Mouse (Mus musculus): ENCODE measurements at regions not wholly inside any gene's neighbourhood (a gene's known extent, or its start where the extent isn't known, plus 50 kb on each side); places are given as distances from the start of the nearest gene placed in this dataset.

DNA sequence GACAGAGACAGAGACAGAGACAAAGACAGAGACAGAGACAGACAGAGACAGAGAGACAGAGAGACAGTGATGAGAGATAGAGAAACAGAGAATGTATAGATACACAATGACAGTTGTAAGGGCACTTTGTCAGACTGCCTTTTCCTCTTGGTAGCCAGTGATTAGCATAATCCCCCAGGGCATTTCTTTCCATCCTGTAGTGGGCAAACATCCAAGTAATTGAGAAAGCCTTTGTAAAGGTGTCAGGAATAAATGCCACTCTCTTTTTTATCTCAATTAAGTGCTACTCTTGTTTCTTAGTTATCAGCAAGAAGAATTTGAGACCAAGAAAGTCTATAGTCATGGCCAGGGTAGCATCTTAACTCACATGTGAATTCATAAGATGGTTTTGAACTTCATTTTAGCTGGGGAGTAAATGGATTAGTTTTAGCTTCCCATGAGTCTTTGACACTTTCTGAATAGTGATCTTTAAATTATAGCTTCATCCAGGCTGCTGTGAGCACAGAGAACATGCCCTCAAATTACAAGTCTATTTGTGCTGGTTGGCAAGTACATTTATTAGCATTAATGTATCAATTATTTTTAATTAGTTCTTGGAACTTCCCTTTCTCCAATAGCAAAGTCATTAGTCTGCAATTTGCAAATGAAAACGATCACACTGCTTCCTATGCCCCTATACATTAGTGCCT lies 1215.9 kb downstream of the Gm9008 start:
- in situ Hi-C loops (cut with MboI, MseI), result loop anchor here in 1 of 2 experiments (25.0 kb wide), 1 partner anchor 1356 kb away; no protein-coding TSS in a partner anchor

DNA sequence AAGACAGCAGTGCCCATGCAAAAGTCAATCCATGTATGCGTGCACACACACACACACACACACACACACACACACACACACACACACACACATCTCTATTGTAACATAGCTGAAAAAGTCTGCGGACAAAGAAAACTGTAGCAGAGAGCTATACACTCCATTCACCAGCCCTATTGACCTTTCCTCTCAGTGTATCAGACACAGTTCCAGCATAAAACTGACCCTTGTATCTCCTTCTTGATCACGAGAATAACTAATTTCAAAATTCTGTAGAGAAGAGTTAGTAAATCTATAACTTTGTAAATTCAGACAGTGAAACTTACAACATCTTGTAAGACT lies 1243.5 kb downstream of the Gm9008 start:
- in situ Hi-C loops (cut with MboI, MseI), result no loop called here

DNA sequence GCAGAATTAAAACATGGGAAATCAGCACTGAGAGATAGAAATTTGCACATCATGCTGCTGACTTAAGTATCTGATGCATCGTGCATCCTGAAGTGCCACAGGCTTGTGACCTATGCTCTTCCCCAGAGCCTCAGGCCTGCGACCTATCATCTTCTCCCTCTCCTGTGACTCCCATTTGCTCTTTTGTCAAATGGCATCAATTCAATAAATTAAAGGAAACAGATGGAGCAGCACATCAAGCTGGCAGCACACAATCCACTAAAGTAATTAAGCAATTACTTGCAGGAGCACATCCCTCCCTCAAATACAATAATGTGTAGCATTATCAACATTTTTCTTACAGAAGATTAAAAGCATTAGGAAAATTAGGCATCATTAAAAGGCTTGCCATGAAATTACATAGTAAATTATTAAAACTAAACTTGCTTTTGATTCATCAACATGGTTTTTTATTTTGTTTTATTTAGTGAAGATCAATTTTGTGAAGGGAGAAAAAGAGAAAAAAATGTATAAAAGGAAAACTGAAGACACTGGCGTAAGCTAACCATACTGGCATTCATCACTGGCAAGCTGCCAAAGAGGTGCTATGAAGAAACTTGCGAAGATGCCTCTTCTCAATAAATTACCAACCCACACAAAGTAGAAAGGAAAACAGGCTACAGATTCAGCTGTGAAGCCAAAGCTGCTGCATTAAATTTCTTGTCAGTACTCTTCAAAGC lies 1244.1 kb downstream of the Gm9008 start:
- in situ Hi-C loops (cut with MboI, MseI), result no loop called here

DNA sequence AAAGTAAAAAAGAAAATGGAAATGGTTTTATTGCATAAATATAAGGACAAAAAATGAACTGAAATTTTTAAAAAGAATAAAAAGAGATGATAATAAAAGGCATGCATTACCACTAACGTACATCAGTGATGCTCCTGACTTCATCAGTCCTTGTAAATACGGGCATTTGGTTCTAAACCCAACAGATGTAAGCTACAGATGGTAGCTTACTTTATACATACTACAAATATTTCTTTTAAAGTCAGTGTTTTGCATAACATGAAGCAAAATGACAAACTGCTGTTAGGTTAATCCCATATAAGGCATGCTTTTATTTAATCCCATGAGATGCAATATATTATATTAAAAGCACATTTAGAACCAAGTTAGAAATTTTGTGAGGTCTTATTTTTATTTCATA lies 1282.1 kb downstream of the Gm9008 start:
- in situ Hi-C loops (cut with MboI, MseI), result no loop called here

DNA sequence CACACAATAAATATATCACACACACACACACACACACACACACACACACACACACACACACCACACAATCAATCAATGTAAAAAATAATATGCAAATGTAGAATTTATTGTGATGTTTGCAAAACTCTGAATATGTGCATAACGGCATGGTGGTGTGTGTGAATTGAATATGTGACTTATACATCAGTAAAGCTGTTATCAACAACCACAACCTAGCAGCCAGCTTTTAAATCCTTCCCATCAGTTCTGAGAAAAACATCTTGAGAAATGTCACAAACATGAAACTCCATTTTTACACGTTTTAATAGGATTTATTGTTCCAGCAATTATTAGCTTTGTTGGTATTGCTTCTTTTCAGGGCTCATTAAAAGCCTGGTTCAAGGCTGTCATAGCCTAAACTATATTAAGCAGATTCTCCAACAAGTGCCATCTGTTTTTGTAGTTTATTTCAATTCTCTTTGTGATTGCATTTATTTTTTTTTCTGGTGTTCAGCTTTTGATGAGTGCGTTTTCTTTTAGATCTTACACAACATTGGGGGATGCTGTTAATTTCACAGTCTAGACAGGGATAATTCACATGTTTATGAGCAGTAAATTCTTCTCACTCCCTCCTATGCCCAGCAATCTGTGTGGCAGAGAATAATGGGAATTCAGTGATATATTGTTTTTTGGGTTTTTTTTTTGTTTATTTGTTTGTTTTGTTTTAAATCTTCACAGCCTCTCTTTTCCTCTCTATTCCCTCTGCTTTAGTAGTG lies 1284.7 kb downstream of the Gm9008 start:
- in situ Hi-C loops (cut with MboI, MseI), result no loop called here

All from T-helper 17 cell (primary cell).